Mouse (Mus musculus): ENCODE measurements around the gene Ogn. TPM values are rescaled to one million over a fixed set of nuclear protein-coding genes. Genes with fewer than 3 reads are reported as not detected.

The Ogn gene
- polyA plus RNA-seq, 1 experiment = 9.1 TPM

GRCm38 (mm10) chr13:49608589-49609322, 910 bp downstream of the Ogn start:
- no peak for DNase-seq (ENCODE audit: low read depth)
- TF ChIP-seq CTCF (IDR thresholded peaks at IDR 0.05; ENCODE audit: borderline replicate concordance, extremely low read depth, insufficient read depth, insufficient read length) (no peak), POLR2A (IDR thresholded peaks at IDR 0.05; ENCODE audit: borderline replicate concordance, extremely low read depth, insufficient read depth, insufficient read length, poor library complexity, severe bottlenecking) (no peak)

GRCm38 (mm10) chr13:49617021-49617420, 9.2 kb downstream of the Ogn start:
- no peak for TF ChIP-seq POLR2A (IDR thresholded peaks at IDR 0.05; ENCODE audit: borderline replicate concordance, extremely low read depth, insufficient read depth, insufficient read length, poor library complexity, severe bottlenecking)
- no peak for TF ChIP-seq CTCF (IDR thresholded peaks at IDR 0.05; ENCODE audit: borderline replicate concordance, extremely low read depth, insufficient read depth, insufficient read length)
- no peak for DNase-seq (ENCODE audit: low read depth)

- TF ChIP-seq CTCF (IDR thresholded peaks at IDR 0.05; ENCODE audit: borderline replicate concordance, extremely low read depth, insufficient read depth, insufficient read length) (no peak), POLR2A (IDR thresholded peaks at IDR 0.05; ENCODE audit: borderline replicate concordance, extremely low read depth, insufficient read depth, insufficient read length, poor library complexity, severe bottlenecking) (no peak)
- no peak for DNase-seq (ENCODE audit: low read depth)
Measured at GRCm38 (mm10) chr13:49618365-49618764, 10.5 kb downstream of the Ogn start.

GRCm38 (mm10) chr13:49623216-49623615, 15.4 kb downstream of the Ogn start:
- TF ChIP-seq CTCF (IDR thresholded peaks at IDR 0.05; ENCODE audit: borderline replicate concordance, extremely low read depth, insufficient read depth, insufficient read length) (no peak), POLR2A (IDR thresholded peaks at IDR 0.05; ENCODE audit: borderline replicate concordance, extremely low read depth, insufficient read depth, insufficient read length, poor library complexity, severe bottlenecking) (no peak)

GRCm38 (mm10) chr13:49628167-49628566, 20.3 kb downstream of the Ogn start:
- no peak for DNase-seq (ENCODE audit: low read depth)
- TF ChIP-seq POLR2A (IDR thresholded peaks at IDR 0.05; ENCODE audit: borderline replicate concordance, extremely low read depth, insufficient read depth, insufficient read length, poor library complexity, severe bottlenecking) = no peak
- no peak for TF ChIP-seq CTCF (IDR thresholded peaks at IDR 0.05; ENCODE audit: borderline replicate concordance, extremely low read depth, insufficient read depth, insufficient read length)

More at GRCm38 (mm10) chr13:49623216-49623615, 15.4 kb downstream of the Ogn start:
- no peak for DNase-seq (ENCODE audit: low read depth)

GRCm38 (mm10) chr13:49629076-49629475, 21.2 kb downstream of the Ogn start:
- DNase-seq (ENCODE audit: low read depth) = no peak
- TF ChIP-seq POLR2A (IDR thresholded peaks at IDR 0.05; ENCODE audit: borderline replicate concordance, extremely low read depth, insufficient read depth, insufficient read length, poor library complexity, severe bottlenecking) (no peak), CTCF (IDR thresholded peaks at IDR 0.05; ENCODE audit: borderline replicate concordance, extremely low read depth, insufficient read depth, insufficient read length) (no peak)

GRCm38 (mm10) chr13:49639965-49640364, 32.1 kb downstream of the Ogn start:
- TF ChIP-seq CTCF (IDR thresholded peaks at IDR 0.05; ENCODE audit: borderline replicate concordance, extremely low read depth, insufficient read depth, insufficient read length) (no peak), POLR2A (IDR thresholded peaks at IDR 0.05; ENCODE audit: borderline replicate concordance, extremely low read depth, insufficient read depth, insufficient read length, poor library complexity, severe bottlenecking) (no peak)
- no peak for DNase-seq (ENCODE audit: low read depth)

GRCm38 (mm10) chr13:49642650-49643049, 34.8 kb downstream of the Ogn start:
- TF ChIP-seq CTCF (IDR thresholded peaks at IDR 0.05; ENCODE audit: borderline replicate concordance, extremely low read depth, insufficient read depth, insufficient read length) (no peak), POLR2A (IDR thresholded peaks at IDR 0.05; ENCODE audit: borderline replicate concordance, extremely low read depth, insufficient read depth, insufficient read length, poor library complexity, severe bottlenecking) (no peak)
- no peak for DNase-seq (ENCODE audit: low read depth)

- TF ChIP-seq CTCF (IDR thresholded peaks at IDR 0.05; ENCODE audit: borderline replicate concordance, extremely low read depth, insufficient read depth, insufficient read length) (no peak), POLR2A (IDR thresholded peaks at IDR 0.05; ENCODE audit: borderline replicate concordance, extremely low read depth, insufficient read depth, insufficient read length, poor library complexity, severe bottlenecking) (no peak)
Measured at GRCm38 (mm10) chr13:49643669-49644362, 36.0 kb downstream of the Ogn start.

GRCm38 (mm10) chr13:49644731-49645529, 37.1 kb downstream of the Ogn start:
- peak; percentile 41 for DNase-seq (ENCODE audit: low read depth)
- TF ChIP-seq CTCF (IDR thresholded peaks at IDR 0.05; ENCODE audit: borderline replicate concordance, extremely low read depth, insufficient read depth, insufficient read length) = no peak
- no peak for TF ChIP-seq POLR2A (IDR thresholded peaks at IDR 0.05; ENCODE audit: borderline replicate concordance, extremely low read depth, insufficient read depth, insufficient read length, poor library complexity, severe bottlenecking)

More at GRCm38 (mm10) chr13:49643669-49644362, 36.0 kb downstream of the Ogn start:
- no peak for DNase-seq (ENCODE audit: low read depth)

GRCm38 (mm10) chr13:49646019-49646418, 38.2 kb downstream of the Ogn start:
- TF ChIP-seq CTCF (IDR thresholded peaks at IDR 0.05; ENCODE audit: borderline replicate concordance, extremely low read depth, insufficient read depth, insufficient read length) (no peak), POLR2A (IDR thresholded peaks at IDR 0.05; ENCODE audit: borderline replicate concordance, extremely low read depth, insufficient read depth, insufficient read length, poor library complexity, severe bottlenecking) (no peak)
- DNase-seq (ENCODE audit: low read depth) = no peak
